Mouse (Mus musculus): ENCODE data around the gene Ptprd. TPM values are rescaled to one million over a fixed set of nuclear protein-coding genes. Genes with fewer than 3 reads are reported as not detected.

The Ptprd gene
- polyA plus RNA-seq, 1 experiment from 2014 or later: 14.9 TPM

GRCm38 (mm10) chr4:77558404-77559202 lies 653.2 kb downstream of the Ptprd start:
- TF ChIP-seq EP300 (IDR thresholded peaks at IDR 0.05) (no peak), CTCF (IDR thresholded peaks at IDR 0.05) (peak; percentile 80)
- ATAC-seq: no peak
- Histone ChIP-seq H3K9ac (replicated peaks; ENCODE audit: low read depth) (no peak overlapping the region), H3K27me3 (replicated peaks; ENCODE audit: insufficient read depth, low read length) (no peaks in the 10 kb centered on the region), H3K36me3 (ENCODE audit: insufficient read depth, low read length) (no peaks in the 10 kb centered on the region), H3K27ac (ENCODE audit: low read length) (no peak overlapping the region), H3K4me1 (ENCODE audit: insufficient read depth, low read depth, low read length) (no peaks in the 10 kb centered on the region), H3K4me3 (ENCODE audit: low read depth, low read length) (no peak overlapping the region), H3K9me3 (ENCODE audit: low read length) (no peaks in the 10 kb centered on the region), H3K4me2 (replicated peaks; ENCODE audit: low read depth, low read length) (no peak overlapping the region)
- DNase-seq (ENCODE audit: low spot score): peak; percentile 31
- 19% methylated on average over 14 of the region's 14 CpGs for WGBS

GRCm38 (mm10) chr4:77555841-77556240 lies 655.9 kb downstream of the Ptprd start:
- Histone ChIP-seq H3K36me3 (ENCODE audit: insufficient read depth, low read length) (no peaks in the 10 kb centered on the region), H3K27me3 (replicated peaks; ENCODE audit: insufficient read depth, low read length) (no peaks in the 10 kb centered on the region), H3K9me3 (ENCODE audit: low read length) (no peaks in the 10 kb centered on the region), H3K4me1 (ENCODE audit: insufficient read depth, low read depth, low read length) (no peaks in the 10 kb centered on the region), H3K27ac (ENCODE audit: low read length) (no peak overlapping the region), H3K4me3 (ENCODE audit: low read depth, low read length) (no peak overlapping the region), H3K9ac (replicated peaks; ENCODE audit: low read depth) (no peak overlapping the region), H3K4me2 (replicated peaks; ENCODE audit: low read depth, low read length) (no peak overlapping the region)
- TF ChIP-seq CTCF (IDR thresholded peaks at IDR 0.05) (no peak), EP300 (IDR thresholded peaks at IDR 0.05) (no peak)
- ATAC-seq (no peak), DNase-seq (ENCODE audit: low spot score) (no peak)
- WGBS: 48% methylated on average over 4 of the region's 4 CpGs

GRCm38 (mm10) chr4:77537843-77538242 lies 673.9 kb downstream of the Ptprd start:
- H3K9me3 ChIP-seq (ENCODE audit: low read length): no peaks in the 10 kb centered on the region
- no peak overlapping the region for H3K4me2 ChIP-seq (replicated peaks; ENCODE audit: low read depth, low read length)
- no peaks in the 10 kb centered on the region for H3K36me3 ChIP-seq (ENCODE audit: insufficient read depth, low read length)
- no peak for ATAC-seq
- H3K27ac ChIP-seq (ENCODE audit: low read length): no peak overlapping the region
- H3K27me3 ChIP-seq (replicated peaks; ENCODE audit: insufficient read depth, low read length): no peaks in the 10 kb centered on the region
- no peaks in the 10 kb centered on the region for H3K4me1 ChIP-seq (ENCODE audit: insufficient read depth, low read depth, low read length)
- H3K9ac ChIP-seq (replicated peaks; ENCODE audit: low read depth): no peak overlapping the region
- DNase-seq (ENCODE audit: low spot score): no peak
- TF ChIP-seq CTCF (IDR thresholded peaks at IDR 0.05) (no peak), EP300 (IDR thresholded peaks at IDR 0.05) (no peak)
- WGBS: 57% methylated on average over 4 of the region's 4 CpGs
- no peak overlapping the region for H3K4me3 ChIP-seq (ENCODE audit: low read depth, low read length)

GRCm38 (mm10) chr4:77537336-77537735 lies 674.4 kb downstream of the Ptprd start:
- H3K9ac ChIP-seq (replicated peaks; ENCODE audit: low read depth): no peak overlapping the region
- no peak overlapping the region for H3K4me3 ChIP-seq (ENCODE audit: low read depth, low read length)
- H3K36me3 ChIP-seq (ENCODE audit: insufficient read depth, low read length): no peaks in the 10 kb centered on the region
- no peak for DNase-seq (ENCODE audit: low spot score)
- H3K4me1 ChIP-seq (ENCODE audit: insufficient read depth, low read depth, low read length): no peaks in the 10 kb centered on the region
- WGBS: 66% methylated on average over 5 of the region's 5 CpGs
- TF ChIP-seq EP300 (IDR thresholded peaks at IDR 0.05) (no peak), CTCF (IDR thresholded peaks at IDR 0.05) (no peak)
- no peak for ATAC-seq
- H3K9me3 ChIP-seq (ENCODE audit: low read length): no peaks in the 10 kb centered on the region
- no peak overlapping the region for H3K27ac ChIP-seq (ENCODE audit: low read length)
- no peaks in the 10 kb centered on the region for H3K27me3 ChIP-seq (replicated peaks; ENCODE audit: insufficient read depth, low read length)
- no peak overlapping the region for H3K4me2 ChIP-seq (replicated peaks; ENCODE audit: low read depth, low read length)

DNA sequence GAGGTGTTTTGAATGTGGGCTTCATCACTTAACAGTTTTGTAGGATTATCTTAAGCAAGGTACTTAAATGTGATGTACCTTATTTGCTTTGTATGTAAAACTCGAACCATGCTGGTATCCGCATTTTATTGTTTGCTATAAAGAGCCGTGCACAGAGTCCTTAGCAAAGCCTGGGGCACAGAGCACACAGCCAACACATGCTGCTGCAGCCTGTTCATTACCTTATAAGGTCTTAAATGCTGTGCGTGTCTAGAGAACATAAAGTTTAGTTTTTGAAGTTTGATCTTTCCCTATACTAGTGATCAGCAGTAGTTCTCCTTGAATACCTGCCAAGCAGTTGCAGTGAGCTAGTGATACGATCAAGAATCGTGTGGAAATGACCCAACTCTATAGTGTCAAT lies 676.2 kb downstream of the Ptprd start:
- Histone ChIP-seq H3K9ac (replicated peaks; ENCODE audit: low read depth) (no peak overlapping the region), H3K4me2 (replicated peaks; ENCODE audit: low read depth, low read length) (no peak overlapping the region), H3K27me3 (replicated peaks; ENCODE audit: insufficient read depth, low read length) (no peaks in the 10 kb centered on the region), H3K27ac (ENCODE audit: low read length) (no peak overlapping the region), H3K9me3 (ENCODE audit: low read length) (no peaks in the 10 kb centered on the region), H3K36me3 (ENCODE audit: insufficient read depth, low read length) (no peaks in the 10 kb centered on the region), H3K4me3 (ENCODE audit: low read depth, low read length) (no peak overlapping the region), H3K4me1 (ENCODE audit: insufficient read depth, low read depth, low read length) (no peaks in the 10 kb centered on the region)
- DNase-seq (ENCODE audit: low spot score): no peak
- ATAC-seq: no peak
- TF ChIP-seq CTCF (IDR thresholded peaks at IDR 0.05): no peak
- no peak for TF ChIP-seq EP300 (IDR thresholded peaks at IDR 0.05)
- 76% methylated on average over 6 of the region's 6 CpGs for WGBS

DNA sequence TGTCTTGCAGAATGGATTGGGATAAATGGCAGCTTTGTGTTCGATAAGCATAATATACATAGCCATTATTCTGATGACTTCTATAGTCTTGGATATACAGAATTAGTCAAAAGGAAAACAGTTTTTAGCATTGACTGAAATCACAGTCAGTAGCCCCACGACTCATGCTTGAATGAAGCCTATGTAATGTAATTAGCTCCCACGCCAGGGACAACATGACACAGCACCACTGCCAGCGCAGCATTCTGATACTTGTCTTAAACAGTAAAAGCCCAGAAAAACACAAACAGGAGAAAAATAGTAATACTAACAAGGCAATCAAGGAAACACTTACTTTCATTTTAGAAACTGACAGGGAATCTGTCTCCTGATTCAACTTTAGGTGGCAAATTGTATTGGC lies 677.2 kb downstream of the Ptprd start:
- H3K4me1 ChIP-seq (ENCODE audit: insufficient read depth, low read depth, low read length): no peaks in the 10 kb centered on the region
- ATAC-seq (no peak), DNase-seq (ENCODE audit: low spot score) (no peak)
- H3K4me2 ChIP-seq (replicated peaks; ENCODE audit: low read depth, low read length): no peak overlapping the region
- H3K9ac ChIP-seq (replicated peaks; ENCODE audit: low read depth): no peak overlapping the region
- 87% methylated on average over 4 of the region's 4 CpGs for WGBS
- no peak overlapping the region for H3K4me3 ChIP-seq (ENCODE audit: low read depth, low read length)
- no peak for TF ChIP-seq EP300 (IDR thresholded peaks at IDR 0.05)
- H3K36me3 ChIP-seq (ENCODE audit: insufficient read depth, low read length): no peaks in the 10 kb centered on the region
- no peak overlapping the region for H3K27ac ChIP-seq (ENCODE audit: low read length)
- H3K27me3 ChIP-seq (replicated peaks; ENCODE audit: insufficient read depth, low read length): no peaks in the 10 kb centered on the region
- H3K9me3 ChIP-seq (ENCODE audit: low read length): no peaks in the 10 kb centered on the region

All from lung, postnatal 0 days (tissue).